Mouse (Mus musculus): ENCODE data around the gene Gm45837. TPM values are rescaled to one million over a fixed set of nuclear protein-coding genes. Genes with fewer than 3 reads are reported as not detected.

Gm45837 gene
- polyA plus RNA-seq, 1 experiment from 2014 or later, result not detected

DNA sequence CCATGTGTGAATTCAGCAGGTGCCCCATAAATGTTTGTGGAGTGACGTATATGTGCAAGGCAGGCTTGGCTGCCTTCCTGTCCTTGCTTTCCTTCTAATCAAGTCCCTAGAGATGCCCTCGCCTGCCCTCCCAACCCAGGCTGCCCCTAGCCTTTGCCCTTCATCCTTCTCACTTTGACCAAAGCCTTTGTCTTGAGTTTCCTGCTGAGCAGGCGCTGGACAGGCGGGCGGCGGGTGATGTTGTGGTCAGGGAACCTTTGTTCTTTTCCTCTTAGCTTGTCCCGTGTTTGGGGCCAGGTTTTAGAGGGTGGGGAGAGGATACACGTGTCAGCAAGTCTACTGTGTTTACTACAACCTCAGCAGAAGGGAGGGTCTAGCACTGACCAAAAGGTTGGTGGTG, 43.0 kb downstream of the Gm45837 start:
- Histone ChIP-seq H3K4me3 (no peak overlapping the region), H3K9me3 (replicated peaks) (no peaks in the 10 kb centered on the region), H3K27me3 (ENCODE audit: low read depth, poor library complexity, severe bottlenecking) (peaks cover 52% of the 10 kb centered on the region), H3K4me1 (peaks cover 17% of the 10 kb centered on the region), H3K36me3 (no peaks in the 10 kb centered on the region), H3K27ac (no peak overlapping the region)
- DNase-seq (ENCODE audit: low spot score), result no peak
- WGBS, result 39% methylated on average over 8 of the region's 8 CpGs

DNA sequence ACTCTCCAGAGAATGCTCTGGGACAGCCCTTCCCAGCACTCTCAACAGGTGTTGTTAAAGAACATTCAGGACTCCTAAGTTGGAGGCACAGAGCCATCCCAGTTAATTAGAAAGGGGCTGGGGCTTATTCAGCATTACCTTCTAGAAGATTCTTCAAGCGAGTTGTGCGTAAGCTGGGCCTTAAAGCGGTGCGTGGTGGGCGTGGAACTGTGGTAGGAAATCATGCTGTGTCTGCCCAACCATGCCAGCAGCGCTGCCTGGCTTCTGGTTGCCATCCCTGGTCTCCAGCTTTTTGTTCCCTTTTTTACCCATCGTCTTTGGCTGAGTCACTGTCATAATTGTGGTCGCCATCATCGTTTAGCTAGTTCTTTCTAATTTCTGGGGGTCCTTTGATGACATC, 43.8 kb downstream of the Gm45837 start:
- H3K27me3 ChIP-seq (ENCODE audit: low read depth, poor library complexity, severe bottlenecking), result peaks cover 52% of the 10 kb centered on the region
- no peaks in the 10 kb centered on the region for H3K36me3 ChIP-seq
- no peaks in the 10 kb centered on the region for H3K9me3 ChIP-seq (replicated peaks)
- WGBS, result 95% methylated on average over 9 of the region's 9 CpGs
- H3K4me3 ChIP-seq, result no peak overlapping the region
- DNase-seq (ENCODE audit: low spot score), result no peak
- H3K4me1 ChIP-seq, result peaks cover 17% of the 10 kb centered on the region
- no peak overlapping the region for H3K27ac ChIP-seq

DNA sequence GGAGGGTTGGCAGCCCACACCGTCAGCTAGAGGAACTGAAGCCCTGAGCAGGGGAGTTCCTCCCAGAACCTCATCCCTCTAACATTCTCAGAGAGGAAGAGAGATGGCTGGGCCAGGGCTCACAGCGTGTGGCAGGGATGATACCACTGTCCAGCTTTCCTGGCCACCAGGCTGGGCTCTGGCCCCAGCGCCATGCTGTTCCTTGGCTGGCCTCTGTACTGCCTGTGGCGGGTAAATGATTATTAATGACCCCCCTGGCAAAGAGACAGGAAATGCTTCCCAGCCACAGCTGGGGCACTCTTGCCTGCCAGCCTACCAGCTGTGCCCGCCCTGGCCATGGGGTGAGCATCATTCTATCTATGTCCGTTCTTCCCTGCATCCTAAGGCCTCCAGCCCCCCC, 44.5 kb downstream of the Gm45837 start:
- WGBS, result 85% methylated on average over 6 of the region's 6 CpGs
- Histone ChIP-seq H3K27ac (no peak overlapping the region), H3K4me3 (no peak overlapping the region), H3K27me3 (ENCODE audit: low read depth, poor library complexity, severe bottlenecking) (peaks cover 52% of the 10 kb centered on the region), H3K9me3 (replicated peaks) (no peaks in the 10 kb centered on the region), H3K36me3 (no peaks in the 10 kb centered on the region), H3K4me1 (peaks cover 17% of the 10 kb centered on the region)
- no peak for DNase-seq (ENCODE audit: low spot score)

DNA sequence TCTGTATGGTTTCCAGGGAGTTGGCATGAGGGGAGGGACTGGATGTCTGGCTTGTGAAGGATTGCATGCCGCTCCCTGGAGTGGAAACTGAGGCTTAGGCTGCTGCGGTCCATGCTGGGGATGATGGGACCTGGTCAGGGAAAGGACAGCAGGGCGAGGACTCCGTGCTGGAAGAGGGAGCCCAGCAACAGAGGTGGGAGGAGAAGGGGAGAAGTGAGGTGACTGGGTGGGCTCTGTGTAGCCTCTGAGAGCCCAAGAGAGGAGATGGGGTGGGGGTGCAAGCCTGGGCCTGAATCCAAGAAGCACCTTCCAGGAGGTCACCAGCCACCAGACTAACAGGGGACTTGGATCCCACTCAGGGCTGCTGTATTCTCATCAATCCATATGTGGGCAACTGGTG, 45.6 kb downstream of the Gm45837 start:
- Histone ChIP-seq H3K4me1 (peaks cover 13% of the 10 kb centered on the region), H3K36me3 (no peaks in the 10 kb centered on the region), H3K27ac (no peak overlapping the region), H3K9me3 (replicated peaks) (no peaks in the 10 kb centered on the region), H3K4me3 (no peak overlapping the region), H3K27me3 (ENCODE audit: low read depth, poor library complexity, severe bottlenecking) (peaks cover 43% of the 10 kb centered on the region)
- DNase-seq (ENCODE audit: low spot score), result no peak
- WGBS, result 70% methylated on average over 4 of the region's 4 CpGs

DNA sequence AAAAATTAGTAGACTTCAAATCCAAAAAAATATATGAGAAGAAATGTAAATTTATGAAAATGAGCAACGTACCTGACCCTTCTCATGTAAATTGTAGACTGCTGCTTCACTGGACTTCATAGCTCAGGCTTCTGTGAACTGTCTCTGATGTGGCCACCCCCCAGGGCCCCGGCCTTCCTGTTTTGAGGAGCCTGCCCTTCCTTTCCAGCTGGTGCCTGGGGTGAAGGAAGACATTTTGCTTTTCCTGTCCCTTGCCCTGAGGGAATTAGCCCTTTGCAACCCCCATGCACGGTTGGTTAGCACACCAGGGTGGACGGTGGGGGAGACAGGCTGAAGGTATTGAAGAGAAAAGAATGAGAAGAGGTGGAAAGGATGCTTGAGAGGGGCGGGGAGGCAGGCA, 46.1 kb downstream of the Gm45837 start:
- WGBS, result 44% methylated on average over 5 of the region's 5 CpGs
- H3K36me3 ChIP-seq, result no peaks in the 10 kb centered on the region
- DNase-seq (ENCODE audit: low spot score), result no peak
- peaks cover 39% of the 10 kb centered on the region for H3K27me3 ChIP-seq (ENCODE audit: low read depth, poor library complexity, severe bottlenecking)
- no peak overlapping the region for H3K4me3 ChIP-seq
- no peak overlapping the region for H3K27ac ChIP-seq
- peaks cover 9% of the 10 kb centered on the region for H3K4me1 ChIP-seq
- H3K9me3 ChIP-seq (replicated peaks), result no peaks in the 10 kb centered on the region

GRCm38 (mm10) chr7:101457283-101457682, 46.6 kb downstream of the Gm45837 start:
- Histone ChIP-seq H3K27ac (no peak overlapping the region), H3K4me1 (peaks cover 11% of the 10 kb centered on the region), H3K9me3 (replicated peaks) (no peaks in the 10 kb centered on the region), H3K27me3 (ENCODE audit: low read depth, poor library complexity, severe bottlenecking) (peaks cover 34% of the 10 kb centered on the region), H3K4me3 (no peak overlapping the region), H3K36me3 (no peaks in the 10 kb centered on the region)
- WGBS, result 85% methylated on average over 5 of the region's 5 CpGs
- no peak for DNase-seq (ENCODE audit: low spot score)

GRCm38 (mm10) chr7:101457801-101458200, 47.1 kb downstream of the Gm45837 start:
- no peak overlapping the region for H3K4me3 ChIP-seq
- H3K27ac ChIP-seq, result no peak overlapping the region
- H3K4me1 ChIP-seq, result peaks cover 16% of the 10 kb centered on the region
- DNase-seq (ENCODE audit: low spot score), result no peak
- no peaks in the 10 kb centered on the region for H3K9me3 ChIP-seq (replicated peaks)
- H3K27me3 ChIP-seq (ENCODE audit: low read depth, poor library complexity, severe bottlenecking), result peaks cover 29% of the 10 kb centered on the region
- no peaks in the 10 kb centered on the region for H3K36me3 ChIP-seq
- 77% methylated on average over 8 of the region's 8 CpGs for WGBS

- no peak overlapping the region for H3K27ac ChIP-seq
- H3K36me3 ChIP-seq, result no peaks in the 10 kb centered on the region
- H3K4me1 ChIP-seq, result peaks cover 16% of the 10 kb centered on the region
- no peak for DNase-seq (ENCODE audit: low spot score)
- H3K4me3 ChIP-seq, result no peak overlapping the region
- whole genome bisulfite sequencing, result 85% methylated on average over 4 of the region's 4 CpGs
- peaks cover 23% of the 10 kb centered on the region for H3K27me3 ChIP-seq (ENCODE audit: low read depth, poor library complexity, severe bottlenecking)
- no peaks in the 10 kb centered on the region for H3K9me3 ChIP-seq (replicated peaks)
Observed at GRCm38 (mm10) chr7:101458278-101458781, 47.6 kb downstream of the Gm45837 start.

DNA sequence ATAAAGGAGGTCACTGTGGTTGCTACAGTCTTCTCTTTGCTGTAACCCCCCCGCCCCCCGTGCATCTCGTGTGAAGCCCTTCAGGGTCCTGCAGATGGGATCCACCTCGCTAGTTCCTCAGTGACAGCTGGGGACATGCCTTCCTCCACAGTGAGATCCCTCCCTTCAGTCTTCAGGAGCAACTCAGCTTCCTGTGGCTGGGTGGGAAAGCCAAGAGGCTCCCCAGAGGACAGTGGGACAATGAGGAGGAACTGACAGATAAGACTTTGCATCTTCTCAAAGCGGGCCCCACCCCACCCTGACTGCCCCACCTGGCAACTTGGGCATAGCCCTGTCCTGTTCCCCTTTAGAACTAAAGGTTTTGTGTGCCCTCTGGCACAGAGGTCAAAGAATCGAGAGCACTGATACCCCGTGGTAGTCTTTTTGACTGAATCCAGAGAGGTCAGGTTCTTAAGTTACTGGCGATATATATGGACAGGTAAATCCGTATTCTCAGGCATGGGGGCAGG, 48.7 kb downstream of the Gm45837 start:
- WGBS, result 81% methylated on average over 9 of the region's 9 CpGs
- no peak for DNase-seq (ENCODE audit: low spot score)
- H3K9me3 ChIP-seq (replicated peaks), result no peaks in the 10 kb centered on the region
- no peaks in the 10 kb centered on the region for H3K36me3 ChIP-seq
- H3K4me1 ChIP-seq, result peaks cover 22% of the 10 kb centered on the region
- H3K27ac ChIP-seq, result no peak overlapping the region
- no peak overlapping the region for H3K4me3 ChIP-seq
- peaks cover 14% of the 10 kb centered on the region for H3K27me3 ChIP-seq (ENCODE audit: low read depth, poor library complexity, severe bottlenecking)

GRCm38 (mm10) chr7:101459923-101460607, 49.4 kb downstream of the Gm45837 start:
- Histone ChIP-seq H3K27ac (no peak overlapping the region), H3K27me3 (ENCODE audit: low read depth, poor library complexity, severe bottlenecking) (peaks cover 12% of the 10 kb centered on the region; the same call in 1 of the 2 replicates), H3K9me3 (replicated peaks) (no peaks in the 10 kb centered on the region), H3K36me3 (no peaks in the 10 kb centered on the region), H3K4me1 (peaks cover 26% of the 10 kb centered on the region), H3K4me3 (no peak overlapping the region)
- WGBS, result 64% methylated on average over 10 of the region's 10 CpGs
- DNase-seq (ENCODE audit: low spot score), result no peak

GRCm38 (mm10) chr7:101460608-101460957, 49.9 kb downstream of the Gm45837 start:
- no peak overlapping the region for H3K27ac ChIP-seq
- no peak overlapping the region for H3K4me3 ChIP-seq
- H3K27me3 ChIP-seq (ENCODE audit: low read depth, poor library complexity, severe bottlenecking), result peaks cover 9% of the 10 kb centered on the region; the same call in 1 of the 2 replicates
- no peak for DNase-seq (ENCODE audit: low spot score)
- H3K36me3 ChIP-seq, result no peaks in the 10 kb centered on the region
- H3K4me1 ChIP-seq, result peaks cover 31% of the 10 kb centered on the region
- no peaks in the 10 kb centered on the region for H3K9me3 ChIP-seq (replicated peaks)
- 54% methylated on average over 10 of the region's 10 CpGs for WGBS

DNA sequence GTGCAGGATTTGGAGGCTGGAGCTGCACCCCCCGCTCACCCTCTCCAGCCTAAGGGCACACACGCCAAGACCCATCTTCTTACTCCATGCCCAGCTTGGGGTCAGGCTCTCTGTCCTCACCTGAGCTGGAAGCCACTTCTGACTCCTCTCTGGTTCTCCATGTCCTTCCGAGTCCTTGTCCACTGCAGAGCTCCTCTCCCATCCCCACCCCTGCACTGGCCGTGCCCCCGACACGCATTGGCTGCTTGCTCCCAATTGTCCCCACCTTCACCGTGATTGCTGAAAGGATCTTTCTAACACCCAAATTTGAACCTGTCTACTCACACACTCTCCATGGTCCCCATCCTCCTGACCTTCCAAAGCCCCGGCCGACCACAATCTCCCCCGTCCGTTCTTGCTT, 50.9 kb downstream of the Gm45837 start:
- H3K36me3 ChIP-seq, result no peaks in the 10 kb centered on the region
- H3K4me3 ChIP-seq, result no peak overlapping the region
- DNase-seq (ENCODE audit: low spot score), result no peak
- peaks cover 35% of the 10 kb centered on the region for H3K4me1 ChIP-seq
- no peaks in the 10 kb centered on the region for H3K9me3 ChIP-seq (replicated peaks)
- H3K27me3 ChIP-seq (ENCODE audit: low read depth, poor library complexity, severe bottlenecking), result peaks cover 9% of the 10 kb centered on the region; the same call in 1 of the 2 replicates
- WGBS, result 89% methylated on average over 11 of the region's 11 CpGs
- H3K27ac ChIP-seq, result no peak overlapping the region

DNA sequence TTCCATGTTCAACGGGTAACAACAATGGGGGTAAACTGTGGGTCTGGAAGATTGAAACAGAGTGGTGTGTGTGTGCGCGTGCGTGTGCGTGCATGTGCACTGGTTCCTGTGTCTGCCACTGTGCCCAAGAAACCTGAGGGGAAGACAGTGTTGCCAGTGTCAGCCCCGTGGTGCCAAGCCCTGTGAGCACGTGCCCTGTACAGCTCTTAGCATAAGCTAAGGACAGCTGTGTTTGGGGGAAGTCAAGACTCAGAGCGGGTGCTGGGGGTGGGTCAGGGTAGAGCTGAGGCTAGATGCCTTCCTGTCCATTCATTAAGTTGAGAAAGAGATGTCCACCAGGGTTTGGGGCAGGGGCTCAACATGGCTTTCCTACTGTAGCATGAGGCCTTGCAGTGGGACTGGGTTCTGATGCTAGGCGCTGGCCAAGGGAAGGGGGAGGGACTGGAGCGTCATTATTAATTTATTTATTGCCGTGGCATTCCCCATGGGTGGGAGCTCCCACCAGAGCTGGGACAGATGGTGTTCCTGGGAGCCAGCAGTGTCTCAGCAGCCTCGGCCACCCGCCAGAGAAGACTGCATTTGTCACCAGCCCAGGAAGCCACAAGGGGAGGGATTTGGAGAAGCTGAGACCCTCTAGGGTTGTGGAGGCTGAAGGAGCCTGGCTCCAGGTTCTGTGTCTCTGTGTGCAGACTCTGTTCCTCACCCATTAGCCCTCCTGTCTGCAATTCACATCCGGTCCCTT, 51.8 kb downstream of the Gm45837 start:
- Histone ChIP-seq H3K27ac (no peak overlapping the region), H3K4me1 (peaks cover 35% of the 10 kb centered on the region), H3K36me3 (no peaks in the 10 kb centered on the region), H3K27me3 (ENCODE audit: low read depth, poor library complexity, severe bottlenecking) (0 out of 2 replicates have a peak, but pooled peaks cover 9% of the 10 kb centered on the region), H3K4me3 (no peak overlapping the region), H3K9me3 (replicated peaks) (no peaks in the 10 kb centered on the region)
- no peak for DNase-seq (ENCODE audit: low spot score)
- 76% methylated on average over 14 of the region's 14 CpGs for WGBS
